ENCODE assay signal across 24 mouse cellular contexts in the genomic region with DNA sequence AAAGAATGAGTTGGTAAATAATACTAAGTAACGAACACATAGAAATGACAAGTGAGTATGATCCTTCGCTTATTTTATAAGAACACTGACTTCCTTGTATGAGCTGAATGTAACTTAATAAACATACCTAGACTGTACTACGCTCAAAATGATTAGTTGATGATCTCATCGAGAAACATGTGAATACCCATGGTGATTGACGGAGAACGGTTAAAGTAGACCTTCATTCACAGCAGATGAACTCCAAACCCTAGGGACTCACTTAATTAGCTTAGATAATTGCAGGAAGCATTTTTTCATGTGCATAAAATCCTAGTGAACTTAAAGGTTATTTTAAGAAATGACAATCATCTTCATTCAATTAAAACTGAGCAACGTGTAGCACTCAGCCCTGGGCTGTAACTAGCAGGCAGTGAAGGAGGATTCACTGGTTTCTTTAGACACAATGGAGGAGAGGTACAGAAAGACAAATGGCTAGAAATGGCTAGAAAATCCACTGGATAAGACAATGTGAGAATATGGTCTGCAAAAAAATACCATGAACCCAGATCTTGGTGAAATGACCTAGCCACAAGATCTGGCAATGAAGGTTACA.
DNase-seq lines count a peak whose midpoint lies in the region; ATAC-seq and TF ChIP-seq lines count a peak whose summit lies in the region.
"Had no signal": no experiment of that assay in that cellular context is flagged by ENCODE, and none has a peak within 500 bp of the region (broad histone marks: within the 10 kb centered on the region; RNA-seq: fewer than 3 reads in every experiment).

No protein-coding gene starts in this region.

- H3K4me1 ChIP-seq in forebrain, embryonic 14.5 days (ENCODE audit: control insufficient read depth, insufficient read depth, low read length): no peaks in the 10 kb centered on the region
- no peaks in the 10 kb centered on the region for H3K4me1 ChIP-seq in forebrain, embryonic 15.5 days
- no peaks in the 10 kb centered on the region for H3K4me1 ChIP-seq in midbrain, embryonic 14.5 days (ENCODE audit: control insufficient read depth, insufficient read depth, low read length)
- H3K4me1 ChIP-seq in midbrain, embryonic 10.5 days: no peaks in the 10 kb centered on the region
- H3K4me1 ChIP-seq in forebrain, postnatal 0 days (ENCODE audit: insufficient read depth): no peaks in the 10 kb centered on the region
- H3K4me1 ChIP-seq in stomach, postnatal 0 days (replicated peaks; ENCODE audit: control insufficient read depth, insufficient read depth): no peaks in the 10 kb centered on the region
- H3K4me1 ChIP-seq: liver, embryonic 15.5 days; neural tube, embryonic 12.5 days had no signal

- TF ChIP-seq CTCF in brain, embryonic 14.5 days (IDR thresholded peaks at IDR 0.05; ENCODE audit: borderline replicate concordance, extremely low read depth, insufficient read depth, insufficient read length): no peak
- TF ChIP-seq CTCF in forebrain, postnatal 0 days (IDR thresholded peaks at IDR 0.05; ENCODE audit: low read depth): no peak
- no peak for TF ChIP-seq CTCF in stomach, postnatal 0 days (IDR thresholded peaks at IDR 0.05; ENCODE audit: low read depth)

- WGBS in forebrain, embryonic 14.5 days: 46% methylated on average over 7 of the region's 7 CpGs
- WGBS in forebrain, embryonic 15.5 days: 39% methylated on average over 7 of the region's 7 CpGs
- 76% methylated on average over 7 of the region's 7 CpGs for WGBS in midbrain, embryonic 14.5 days
- WGBS in midbrain, embryonic 10.5 days: 90% methylated on average over 7 of the region's 7 CpGs
- 42% methylated on average over 7 of the region's 7 CpGs for WGBS in forebrain, postnatal 0 days
- 70% methylated on average over 7 of the region's 7 CpGs for WGBS in stomach, postnatal 0 days

- intact Hi-C loops in heart, postnatal 10 days (cut with DNase I): no loop called here

- no peak for TF ChIP-seq EP300 in stomach, postnatal 0 days (optimal IDR thresholded peaks at IDR 0.05)

- H3K4me3 ChIP-seq in forebrain, embryonic 14.5 days (ENCODE audit: low read depth, low read length): no peak overlapping the region
- H3K4me3 ChIP-seq in forebrain, embryonic 15.5 days: no peak overlapping the region
- no peak overlapping the region for H3K4me3 ChIP-seq in midbrain, embryonic 14.5 days (replicated peaks; ENCODE audit: low read depth, low read length)
- H3K4me3 ChIP-seq in midbrain, embryonic 10.5 days: no peak overlapping the region
- H3K4me3 ChIP-seq in forebrain, postnatal 0 days (ENCODE audit: low read depth, low read length): no peak overlapping the region
- H3K4me3 ChIP-seq in stomach, postnatal 0 days (ENCODE audit: low read depth, low read length): no peak overlapping the region
- H3K4me3 ChIP-seq: liver, embryonic 15.5 days; neural tube, embryonic 12.5 days had no signal

- H3K9me3 ChIP-seq in forebrain, embryonic 14.5 days (replicated peaks; ENCODE audit: control insufficient read depth, low read length): no peaks in the 10 kb centered on the region
- H3K9me3 ChIP-seq in forebrain, embryonic 15.5 days: no peaks in the 10 kb centered on the region
- H3K9me3 ChIP-seq in midbrain, embryonic 14.5 days (ENCODE audit: control insufficient read depth, low read length): no peaks in the 10 kb centered on the region
- H3K9me3 ChIP-seq in midbrain, embryonic 10.5 days (replicated peaks): no peaks in the 10 kb centered on the region
- no peaks in the 10 kb centered on the region for H3K9me3 ChIP-seq in forebrain, postnatal 0 days (ENCODE audit: low read length)
- H3K9me3 ChIP-seq in stomach, postnatal 0 days (ENCODE audit: control insufficient read depth, low read length): no peaks in the 10 kb centered on the region
- H3K9me3 ChIP-seq: liver, embryonic 15.5 days; neural tube, embryonic 12.5 days had no signal

- no peaks in the 10 kb centered on the region for H3K36me3 ChIP-seq in forebrain, embryonic 14.5 days (ENCODE audit: control insufficient read depth, insufficient read depth, low read length)
- H3K36me3 ChIP-seq in forebrain, embryonic 15.5 days: no peaks in the 10 kb centered on the region
- H3K36me3 ChIP-seq in midbrain, embryonic 14.5 days (ENCODE audit: control insufficient read depth, insufficient read depth, low read length): no peaks in the 10 kb centered on the region
- H3K36me3 ChIP-seq in midbrain, embryonic 10.5 days: no peaks in the 10 kb centered on the region
- no peaks in the 10 kb centered on the region for H3K36me3 ChIP-seq in forebrain, postnatal 0 days (ENCODE audit: insufficient read depth)
- no peaks in the 10 kb centered on the region for H3K36me3 ChIP-seq in stomach, postnatal 0 days (ENCODE audit: control insufficient read depth, insufficient read depth, low read length)
- H3K36me3 ChIP-seq: liver, embryonic 15.5 days; neural tube, embryonic 12.5 days had no signal

- ATAC-seq in forebrain, embryonic 14.5 days: peak; percentile 61; the same call in 1 of the 2 replicates
- no peak for ATAC-seq in forebrain, embryonic 15.5 days (replicated peaks)
- no peak for ATAC-seq in midbrain, embryonic 14.5 days (ENCODE audit: low FRiP score, low TSS enrichment)
- peak; percentile 74; the same call in 1 of the 2 replicates for ATAC-seq in forebrain, postnatal 0 days
- ATAC-seq in stomach, postnatal 0 days (ENCODE audit: low FRiP score, low TSS enrichment): no peak
- ATAC-seq: CD4-positive, CD25-positive, alpha-beta regulatory T cell, adult 4 months; inflammation-experienced regulatory T-cells, adult 6 months had no signal

- no peak overlapping the region for H3K9ac ChIP-seq in forebrain, embryonic 14.5 days (ENCODE audit: low read length)
- H3K9ac ChIP-seq in forebrain, embryonic 15.5 days (replicated peaks): no peak overlapping the region
- H3K9ac ChIP-seq in midbrain, embryonic 14.5 days (replicated peaks; ENCODE audit: low read length): no peak overlapping the region
- H3K9ac ChIP-seq in forebrain, postnatal 0 days: no peak overlapping the region
- H3K9ac ChIP-seq in stomach, postnatal 0 days (ENCODE audit: low read length): no peak overlapping the region
- H3K9ac ChIP-seq: liver, embryonic 15.5 days; lung, embryonic 14.5 days; neural tube, embryonic 12.5 days had no signal

- no peaks in the 10 kb centered on the region for H3K27me3 ChIP-seq in forebrain, embryonic 14.5 days (replicated peaks; ENCODE audit: control insufficient read depth, insufficient read depth, low read length)
- no peaks in the 10 kb centered on the region for H3K27me3 ChIP-seq in forebrain, embryonic 15.5 days
- no peaks in the 10 kb centered on the region for H3K27me3 ChIP-seq in midbrain, embryonic 14.5 days (ENCODE audit: control insufficient read depth, insufficient read depth, low read length)
- no peaks in the 10 kb centered on the region for H3K27me3 ChIP-seq in midbrain, embryonic 10.5 days (ENCODE audit: low read depth, poor library complexity, severe bottlenecking)
- H3K27me3 ChIP-seq in forebrain, postnatal 0 days (ENCODE audit: insufficient read depth, low read length): no peaks in the 10 kb centered on the region
- H3K27me3 ChIP-seq in stomach, postnatal 0 days (ENCODE audit: control insufficient read depth, insufficient read depth, low read length): no peaks in the 10 kb centered on the region
- H3K27me3 ChIP-seq: liver, embryonic 15.5 days; neural tube, embryonic 12.5 days had no signal

- H3K4me2 ChIP-seq in forebrain, embryonic 14.5 days (ENCODE audit: low read length): no peak overlapping the region
- no peak overlapping the region for H3K4me2 ChIP-seq in forebrain, embryonic 15.5 days (replicated peaks)
- H3K4me2 ChIP-seq in midbrain, embryonic 14.5 days (ENCODE audit: low read length): no peak overlapping the region
- H3K4me2 ChIP-seq in forebrain, postnatal 0 days (ENCODE audit: low read depth): no peak overlapping the region
- no peak overlapping the region for H3K4me2 ChIP-seq in stomach, postnatal 0 days (replicated peaks; ENCODE audit: low read depth)
- H3K4me2 ChIP-seq: liver, embryonic 15.5 days; lung, embryonic 14.5 days; neural tube, embryonic 12.5 days had no signal

- DNase-seq in forebrain, embryonic 14.5 days (ENCODE audit: low spot score): no peak
- DNase-seq in midbrain, embryonic 14.5 days: peak; percentile 50
- DNase-seq in midbrain, embryonic 10.5 days (ENCODE audit: low spot score): no peak
- peak; percentile 66 for DNase-seq in brain, embryonic 14.5 days (ENCODE audit: low read depth)
- DNase-seq in forebrain, postnatal 0 days: no peak
- no peak for DNase-seq in heart, postnatal 10 days
- no peak for DNase-seq in stomach, postnatal 0 days (ENCODE audit: low spot score)
- DNase-seq: adrenal gland, postnatal 25 days; cerebellum, adult 2 months; cerebellum, postnatal 25 days; gastrocnemius, postnatal 10 days; kidney, adult 11 months; kidney, postnatal 14 days; layer of hippocampus, adult 9-11 months; liver; lung, embryonic 14.5 days; lung, postnatal 14 days; retina, postnatal 1 day; right cerebral cortex, postnatal 14 days had no signal

- TF ChIP-seq POLR2A in brain, embryonic 14.5 days (IDR thresholded peaks at IDR 0.05; ENCODE audit: borderline replicate concordance, extremely low read depth, insufficient read depth, insufficient read length, poor library complexity, severe bottlenecking): no peak

- H3K27ac ChIP-seq in forebrain, embryonic 14.5 days (ENCODE audit: low read depth, low read length): no peak overlapping the region
- H3K27ac ChIP-seq in forebrain, embryonic 15.5 days (replicated peaks): no peak overlapping the region
- H3K27ac ChIP-seq in midbrain, embryonic 14.5 days (replicated peaks; ENCODE audit: low read depth, low read length): no peak overlapping the region
- no peak overlapping the region for H3K27ac ChIP-seq in midbrain, embryonic 10.5 days (replicated peaks)
- H3K27ac ChIP-seq in forebrain, postnatal 0 days (ENCODE audit: low read depth, low read length): no peak overlapping the region
- H3K27ac ChIP-seq in stomach, postnatal 0 days (replicated peaks): no peak overlapping the region
- H3K27ac ChIP-seq: liver, embryonic 15.5 days; neural tube, embryonic 12.5 days had no signal

Comparison
In these comparisons a context has a peak if more than half of its experiments do, and no peak if none do; other contexts are left out.
1. ATAC-seq: peak in forebrain, embryonic 14.5 days (single experiment) and forebrain, postnatal 0 days (single experiment); none in forebrain, embryonic 15.5 days (single experiment), midbrain, embryonic 14.5 days (single experiment) and stomach, postnatal 0 days (single experiment).
2. DNase-seq: peak in midbrain, embryonic 14.5 days (single experiment) and brain, embryonic 14.5 days (single experiment); none in forebrain, embryonic 14.5 days (single experiment), midbrain, embryonic 10.5 days (single experiment), forebrain, postnatal 0 days (single experiment), heart, postnatal 10 days (0 of 2) and stomach, postnatal 0 days (single experiment).